Mouse (Mus musculus) testis, adult 2 months (tissue): ENCODE measurements around the gene Suclg1.

Experiments used
- CTCF ChIP-seq: fragments of 200-500 bp; IDR thresholded peaks from 2 replicates; pipeline ENCODE4 v1.5.1; 2012; ENCODE audit warnings: low read depth, mild to moderate bottlenecking, inconsistent platforms, low read length, moderate library complexity; ENCODE audit not compliant: control insufficient read depth, insufficient read depth, insufficient replicate concordance
- POLR2A ChIP-seq: fragments of 200-500 bp; IDR thresholded peaks from 2 replicates; pipeline ENCODE4 v1.6.1; 2012; ENCODE audit warnings: low read depth, mild to moderate bottlenecking, inconsistent platforms, low read length, moderate library complexity; ENCODE audit not compliant: control insufficient read depth

- TF ChIP-seq POLR2A, result no peak
- no peak for TF ChIP-seq CTCF
Observed at GRCm38 (mm10) chr6:73306837-73307236, 58.7 kb downstream of the Suclg1 start.
